Mouse (Mus musculus): ENCODE data around the gene Patj. TPM values are rescaled to one million over a fixed set of nuclear protein-coding genes. Genes with fewer than 3 reads are reported as not detected.

Patj gene
- total RNA-seq, 2 experiments from 2014 or later: 0.60 to 3.0 TPM

- ATAC-seq (ENCODE audit: poor library complexity, severe bottlenecking): peak; percentile 63
Observed at GRCm38 (mm10) chr4:98444437-98445139, 49.0 kb downstream of the Patj start.

GRCm38 (mm10) chr4:98449564-98450263 lies 54.1 kb downstream of the Patj start:
- ATAC-seq (ENCODE audit: poor library complexity, severe bottlenecking): no peak

- no peak for ATAC-seq (ENCODE audit: poor library complexity, severe bottlenecking)
Observed at GRCm38 (mm10) chr4:98450308-98450707, 54.7 kb downstream of the Patj start.

- peak; percentile 67 for ATAC-seq (ENCODE audit: poor library complexity, severe bottlenecking)
Observed at GRCm38 (mm10) chr4:98450829-98451228, 55.2 kb downstream of the Patj start.

- ATAC-seq (ENCODE audit: poor library complexity, severe bottlenecking): no peak; the same call in 1 of the 2 replicates
Observed at GRCm38 (mm10) chr4:98451259-98451658, 55.7 kb downstream of the Patj start.

- no peak for ATAC-seq (ENCODE audit: poor library complexity, severe bottlenecking)
Observed at GRCm38 (mm10) chr4:98452725-98453124, 57.1 kb downstream of the Patj start.

- ATAC-seq (ENCODE audit: poor library complexity, severe bottlenecking): peak; percentile 53; the same call in 1 of the 2 replicates
Observed at GRCm38 (mm10) chr4:98453231-98453630, 57.6 kb downstream of the Patj start.

GRCm38 (mm10) chr4:98455352-98455751 lies 59.8 kb downstream of the Patj start:
- no peak for ATAC-seq (ENCODE audit: poor library complexity, severe bottlenecking)

- ATAC-seq (ENCODE audit: poor library complexity, severe bottlenecking): no peak
Observed at GRCm38 (mm10) chr4:98455910-98456309, 60.3 kb downstream of the Patj start.

GRCm38 (mm10) chr4:98461804-98462341 lies 66.3 kb downstream of the Patj start:
- ATAC-seq (ENCODE audit: poor library complexity, severe bottlenecking): no peak

GRCm38 (mm10) chr4:98465476-98465875 lies 69.9 kb downstream of the Patj start:
- ATAC-seq (ENCODE audit: poor library complexity, severe bottlenecking): peak; percentile 97

GRCm38 (mm10) chr4:98465886-98466285 lies 70.3 kb downstream of the Patj start:
- ATAC-seq (ENCODE audit: poor library complexity, severe bottlenecking): peak; percentile 22

- ATAC-seq (ENCODE audit: poor library complexity, severe bottlenecking): peak; percentile 60
Observed at GRCm38 (mm10) chr4:98471376-98471775, 75.8 kb downstream of the Patj start.

- ATAC-seq (ENCODE audit: poor library complexity, severe bottlenecking): no peak
Observed at GRCm38 (mm10) chr4:98473491-98473890, 77.9 kb downstream of the Patj start.

- ATAC-seq (ENCODE audit: poor library complexity, severe bottlenecking): no peak
Observed at GRCm38 (mm10) chr4:98478005-98478404, 82.4 kb downstream of the Patj start.

- ATAC-seq (ENCODE audit: poor library complexity, severe bottlenecking): no peak
Observed at GRCm38 (mm10) chr4:98486475-98486874, 90.9 kb downstream of the Patj start.

- ATAC-seq (ENCODE audit: poor library complexity, severe bottlenecking): no peak
Observed at GRCm38 (mm10) chr4:98486901-98487300, 91.3 kb downstream of the Patj start.

GRCm38 (mm10) chr4:98489386-98489785 lies 93.8 kb downstream of the Patj start:
- no peak for ATAC-seq (ENCODE audit: poor library complexity, severe bottlenecking)

- ATAC-seq (ENCODE audit: poor library complexity, severe bottlenecking): no peak
Observed at GRCm38 (mm10) chr4:98498341-98498740, 102.8 kb downstream of the Patj start.

GRCm38 (mm10) chr4:98500182-98500581 lies 104.6 kb downstream of the Patj start:
- peak; percentile 71 for ATAC-seq (ENCODE audit: poor library complexity, severe bottlenecking)

- no peak for ATAC-seq (ENCODE audit: poor library complexity, severe bottlenecking)
Observed at GRCm38 (mm10) chr4:98500875-98501274, 105.3 kb downstream of the Patj start.

- ATAC-seq (ENCODE audit: poor library complexity, severe bottlenecking): no peak
Observed at GRCm38 (mm10) chr4:98504743-98505142, 109.2 kb downstream of the Patj start.
